Mouse (Mus musculus): ENCODE measurements at regions not wholly inside any gene's neighbourhood (a gene's known extent, or its start where the extent isn't known, plus 50 kb on each side); places are given as distances from the start of the nearest gene placed in this dataset.

GRCm38 (mm10) chr11:18399561-18399960 lies 445.9 kb upstream of the Etaa1 start:
- no peak for DNase-seq

GRCm38 (mm10) chr11:18396397-18396796 lies 442.7 kb upstream of the Etaa1 start:
- no peak for DNase-seq

- DNase-seq, result no peak
Measured at GRCm38 (mm10) chr11:18395631-18396030, 442.0 kb upstream of the Etaa1 start.

- no peak for DNase-seq
Measured at GRCm38 (mm10) chr11:18372813-18373332, 419.2 kb upstream of the Etaa1 start.

GRCm38 (mm10) chr11:18371304-18371703 lies 417.6 kb upstream of the Etaa1 start:
- DNase-seq, result no peak

GRCm38 (mm10) chr11:18370861-18371260 lies 417.2 kb upstream of the Etaa1 start:
- DNase-seq, result no peak

GRCm38 (mm10) chr11:18354866-18355265 lies 401.2 kb upstream of the Etaa1 start:
- DNase-seq, result no peak

GRCm38 (mm10) chr11:18354156-18354555 lies 400.5 kb upstream of the Etaa1 start:
- no peak for DNase-seq

GRCm38 (mm10) chr11:18347841-18348240 lies 394.2 kb upstream of the Etaa1 start:
- no peak for DNase-seq

- no peak for DNase-seq
Measured at GRCm38 (mm10) chr11:18313510-18314301, 360.0 kb upstream of the Etaa1 start.

GRCm38 (mm10) chr11:18296194-18297125 lies 342.8 kb upstream of the Etaa1 start:
- no peak for DNase-seq

- no peak for DNase-seq
Measured at GRCm38 (mm10) chr11:18278585-18279136, 325.0 kb upstream of the Etaa1 start.

GRCm38 (mm10) chr11:18272392-18272791 lies 318.7 kb upstream of the Etaa1 start:
- no peak for DNase-seq

GRCm38 (mm10) chr11:18266161-18266560 lies 312.5 kb upstream of the Etaa1 start:
- no peak for DNase-seq

- DNase-seq, result peak; percentile 10
Measured at GRCm38 (mm10) chr11:18262901-18263300, 309.2 kb upstream of the Etaa1 start.

- DNase-seq, result no peak
Measured at GRCm38 (mm10) chr11:18249236-18249635, 295.6 kb upstream of the Etaa1 start.

- no peak for DNase-seq
Measured at GRCm38 (mm10) chr11:18216762-18217161, 263.1 kb upstream of the Etaa1 start.

- DNase-seq, result no peak
Measured at GRCm38 (mm10) chr11:18173028-18173427, 219.4 kb upstream of the Etaa1 start.

- DNase-seq, result no peak
Measured at GRCm38 (mm10) chr11:18171207-18171776, 217.6 kb upstream of the Etaa1 start.

GRCm38 (mm10) chr11:18165609-18166347 lies 212.1 kb upstream of the Etaa1 start:
- DNase-seq, result no peak

GRCm38 (mm10) chr11:18164025-18164423 lies 210.3 kb upstream of the Etaa1 start:
- no peak for DNase-seq

All from right cerebral cortex, adult 18-20 months (tissue).